Mouse (Mus musculus): ENCODE data around the gene Phka2. TPM values are rescaled to one million over a fixed set of nuclear protein-coding genes. Genes with fewer than 3 reads are reported as not detected.

Gene Phka2
- polyA plus RNA-seq (2016; fragmentation: Nextera tagmentation; extraction: Ambion mirVana): 18.3 and 18.4 TPM in 2 replicates

GRCm38 (mm10) chrX:160502048-160503041 is at the start of gene Phka2:
Gene Phka2, plus strand, starts transcription at chrX:160502166.
- H3K4me3 ChIP-seq: peak within 1 kb of the TSS; percentile 52
- 0 out of 2 replicates have a peak, but pooled peaks cover 10% of the 10 kb centered on the region for H3K27me3 ChIP-seq
- peaks cover 6% of the 10 kb centered on the region; the same call in 1 of the 2 replicates for H3K4me1 ChIP-seq
- peak within 1 kb of the TSS; percentile 55 for H3K9ac ChIP-seq
- peak within 1 kb of the TSS; percentile 85 for H3K27ac ChIP-seq
- WGBS: 13% methylated on average over 61 of the region's 61 CpGs
- no peaks in the 10 kb centered on the region for H3K36me3 ChIP-seq
- ATAC-seq (ENCODE audit: insufficient number of reproducible peaks, insufficient read depth, low FRiP score, low TSS enrichment): peak; percentile 98
- H3K9me3 ChIP-seq: no peaks in the 10 kb centered on the region
- peak within 1 kb of the TSS; percentile 53 for H3K4me2 ChIP-seq (replicated peaks)

GRCm38 (mm10) chrX:160455686-160456085 is 46.3 kb upstream of the Phka2 start:
- WGBS: 67% methylated on average over 5 of the region's 5 CpGs

GRCm38 (mm10) chrX:160471257-160471786 is 30.6 kb upstream of the Phka2 start:
- no peak for ATAC-seq (ENCODE audit: insufficient number of reproducible peaks, insufficient read depth, low FRiP score, low TSS enrichment)
- 76% methylated on average over 3 of the region's 3 CpGs for WGBS

More at GRCm38 (mm10) chrX:160455686-160456085, 46.3 kb upstream of the Phka2 start:
- Histone ChIP-seq H3K36me3 (no peaks in the 10 kb centered on the region), H3K4me1 (no peaks in the 10 kb centered on the region), H3K27ac (no peak overlapping the region), H3K4me2 (replicated peaks) (no peak overlapping the region), H3K9me3 (no peaks in the 10 kb centered on the region), H3K4me3 (no peak overlapping the region), H3K9ac (no peak overlapping the region), H3K27me3 (0 out of 2 replicates have a peak, but pooled peaks cover 3% of the 10 kb centered on the region)
- no peak for ATAC-seq (ENCODE audit: insufficient number of reproducible peaks, insufficient read depth, low FRiP score, low TSS enrichment)

DNA sequence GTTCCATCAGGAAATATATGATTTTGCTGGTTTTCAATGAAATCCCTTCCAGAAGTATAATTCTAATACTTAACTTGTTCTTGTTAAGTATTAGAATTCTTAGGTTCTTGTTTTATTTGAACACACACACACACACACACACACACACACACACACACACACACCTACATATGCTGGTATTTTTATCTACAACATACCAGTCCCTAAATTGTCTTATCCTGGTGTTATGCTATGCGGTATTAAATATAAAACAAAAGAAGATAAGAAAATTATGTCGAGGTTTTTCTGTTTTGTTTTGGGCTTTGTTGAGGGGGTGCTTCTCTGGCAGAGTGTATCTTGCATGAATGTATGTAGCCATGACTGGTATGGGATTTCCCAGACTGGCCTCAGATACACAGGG is 12.2 kb upstream of the Phka2 start:
- Histone ChIP-seq H3K4me2 (replicated peaks) (no peak overlapping the region), H3K36me3 (no peaks in the 10 kb centered on the region), H3K9me3 (no peaks in the 10 kb centered on the region), H3K27me3 (peaks cover 8% of the 10 kb centered on the region; the same call in 1 of the 2 replicates), H3K27ac (no peak overlapping the region), H3K4me3 (no peak overlapping the region), H3K4me1 (no peaks in the 10 kb centered on the region), H3K9ac (no peak overlapping the region)
- ATAC-seq (ENCODE audit: insufficient number of reproducible peaks, insufficient read depth, low FRiP score, low TSS enrichment): no peak
- WGBS: 82% methylated on average over 2 of the region's 2 CpGs

More at GRCm38 (mm10) chrX:160471257-160471786, 30.6 kb upstream of the Phka2 start:
- Histone ChIP-seq H3K4me2 (replicated peaks) (no peak overlapping the region), H3K4me3 (no peak overlapping the region), H3K4me1 (no peaks in the 10 kb centered on the region), H3K27me3 (no peaks in the 10 kb centered on the region), H3K27ac (no peak overlapping the region), H3K9me3 (no peaks in the 10 kb centered on the region), H3K9ac (no peak overlapping the region), H3K36me3 (no peaks in the 10 kb centered on the region)

- Histone ChIP-seq H3K36me3 (no peaks in the 10 kb centered on the region), H3K27me3 (peaks cover 12% of the 10 kb centered on the region; the same call in 1 of the 2 replicates), H3K9me3 (no peaks in the 10 kb centered on the region), H3K4me3 (no peak overlapping the region), H3K4me1 (no peaks in the 10 kb centered on the region), H3K27ac (no peak overlapping the region), H3K9ac (no peak overlapping the region), H3K4me2 (replicated peaks) (no peak overlapping the region)
- 67% methylated on average over 2 of the region's 3 CpGs for WGBS
- no peak for ATAC-seq (ENCODE audit: insufficient number of reproducible peaks, insufficient read depth, low FRiP score, low TSS enrichment)
Measured at GRCm38 (mm10) chrX:160494333-160494732, 7.6 kb upstream of the Phka2 start.

DNA sequence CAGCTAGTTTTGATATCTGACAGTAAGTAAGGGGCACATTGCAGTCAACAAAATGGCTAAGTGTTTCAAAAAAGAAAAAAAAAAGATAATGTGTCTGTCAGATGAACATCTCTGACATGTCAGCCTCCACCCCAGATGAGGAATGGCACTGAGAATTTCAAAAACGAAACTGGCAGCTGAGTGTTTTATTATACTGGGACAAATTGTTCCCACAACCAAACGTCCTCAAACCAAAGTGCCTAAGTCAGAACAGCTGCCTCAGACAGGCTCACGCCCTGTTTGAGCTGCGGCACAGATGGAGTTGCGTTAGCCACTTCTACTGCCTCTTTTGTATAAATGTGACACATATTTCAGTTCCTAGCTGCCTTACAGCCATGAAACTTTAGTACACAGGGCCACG is 7.0 kb upstream of the Phka2 start:
- H3K4me2 ChIP-seq (replicated peaks): no peak overlapping the region
- H3K4me1 ChIP-seq: no peaks in the 10 kb centered on the region
- H3K27me3 ChIP-seq: peaks cover 12% of the 10 kb centered on the region; the same call in 1 of the 2 replicates
- H3K4me3 ChIP-seq: no peak overlapping the region
- H3K9ac ChIP-seq: no peak overlapping the region
- no peak overlapping the region for H3K27ac ChIP-seq
- no peaks in the 10 kb centered on the region for H3K9me3 ChIP-seq
- no peaks in the 10 kb centered on the region for H3K36me3 ChIP-seq
- no peak for ATAC-seq (ENCODE audit: insufficient number of reproducible peaks, insufficient read depth, low FRiP score, low TSS enrichment)
- 69% methylated on average over 6 of the region's 6 CpGs for WGBS

DNA sequence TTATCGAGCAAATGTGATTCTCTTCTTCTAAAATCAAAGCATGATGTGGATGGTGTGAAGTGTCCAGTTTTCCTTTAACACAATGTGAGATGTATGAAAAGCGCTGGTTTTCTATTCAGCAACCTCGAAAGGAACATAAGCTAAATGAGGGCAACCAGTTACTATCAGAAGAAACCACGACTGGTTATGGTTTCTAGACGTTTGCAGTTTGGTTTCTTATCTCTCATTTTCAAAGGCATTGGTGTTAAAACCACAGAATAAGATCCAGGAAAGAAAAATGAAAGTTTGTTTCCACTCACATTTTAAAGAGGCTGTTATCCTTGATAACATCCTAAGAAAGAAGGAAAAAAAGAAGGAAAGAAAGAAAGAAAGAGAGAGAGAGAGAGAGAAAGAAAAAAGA is 5.5 kb upstream of the Phka2 start:
- Histone ChIP-seq H3K27me3 (peaks cover 9% of the 10 kb centered on the region; the same call in 1 of the 2 replicates), H3K4me2 (replicated peaks) (no peak overlapping the region), H3K9ac (no peak overlapping the region), H3K9me3 (no peaks in the 10 kb centered on the region), H3K27ac (no peak overlapping the region), H3K4me3 (no peak overlapping the region), H3K36me3 (no peaks in the 10 kb centered on the region), H3K4me1 (no peaks in the 10 kb centered on the region)
- no peak for ATAC-seq (ENCODE audit: insufficient number of reproducible peaks, insufficient read depth, low FRiP score, low TSS enrichment)
- WGBS: 72% methylated on average over 5 of the region's 5 CpGs

- H3K4me3 ChIP-seq: no peak overlapping the region
- H3K4me1 ChIP-seq: peaks cover 6% of the 10 kb centered on the region; the same call in 1 of the 2 replicates
- H3K36me3 ChIP-seq: no peaks in the 10 kb centered on the region
- H3K4me2 ChIP-seq (replicated peaks): no peak overlapping the region
- no peaks in the 10 kb centered on the region for H3K9me3 ChIP-seq
- 83% methylated on average over 3 of the region's 3 CpGs for WGBS
- no peak overlapping the region for H3K9ac ChIP-seq
- H3K27ac ChIP-seq: no peak overlapping the region
- 0 out of 2 replicates have a peak, but pooled peaks cover 13% of the 10 kb centered on the region for H3K27me3 ChIP-seq
- ATAC-seq (ENCODE audit: insufficient number of reproducible peaks, insufficient read depth, low FRiP score, low TSS enrichment): no peak
Measured at GRCm38 (mm10) chrX:160501095-160501494, 871 bp upstream of the Phka2 start.

GRCm38 (mm10) chrX:160501687-160502047 is 299 bp upstream of the Phka2 start:
- H3K4me2 ChIP-seq (replicated peaks): peak overlapping the region; percentile 38
- 0 out of 2 replicates have a peak overlapping the region, but pooled peaks have one; percentile 55 for H3K9ac ChIP-seq
- peak; percentile 79 for ATAC-seq (ENCODE audit: insufficient number of reproducible peaks, insufficient read depth, low FRiP score, low TSS enrichment)

DNA sequence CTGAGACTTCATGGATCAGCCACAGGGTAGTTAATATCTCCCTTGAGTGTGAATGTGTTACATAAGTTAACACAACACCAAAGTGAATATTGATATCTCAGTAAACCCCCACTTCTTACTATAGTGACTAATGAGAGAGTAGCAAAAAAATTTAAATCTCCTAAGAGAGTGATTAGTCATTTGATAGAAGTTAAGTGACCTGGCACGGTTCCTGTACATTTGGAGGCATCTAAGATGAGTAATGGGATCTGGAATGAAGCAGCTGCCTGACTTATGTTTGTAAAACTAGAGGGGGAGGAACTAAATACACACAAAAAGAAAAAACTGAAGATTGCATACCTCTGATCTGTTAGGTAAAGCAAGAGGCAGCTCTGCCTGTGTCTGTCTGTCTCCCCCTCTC is 7.1 kb downstream of the Phka2 start:
- no peak for ATAC-seq (ENCODE audit: insufficient number of reproducible peaks, insufficient read depth, low FRiP score, low TSS enrichment)

More at GRCm38 (mm10) chrX:160501687-160502047, 299 bp upstream of the Phka2 start:
- WGBS: 13% methylated on average over 12 of the region's 12 CpGs
- H3K27me3 ChIP-seq: 0 out of 2 replicates have a peak, but pooled peaks cover 10% of the 10 kb centered on the region
- H3K4me3 ChIP-seq: peak overlapping the region; percentile 52
- H3K4me1 ChIP-seq: peaks cover 6% of the 10 kb centered on the region; the same call in 1 of the 2 replicates
- no peaks in the 10 kb centered on the region for H3K36me3 ChIP-seq
- H3K9me3 ChIP-seq: no peaks in the 10 kb centered on the region
- no peak overlapping the region for H3K27ac ChIP-seq

DNA sequence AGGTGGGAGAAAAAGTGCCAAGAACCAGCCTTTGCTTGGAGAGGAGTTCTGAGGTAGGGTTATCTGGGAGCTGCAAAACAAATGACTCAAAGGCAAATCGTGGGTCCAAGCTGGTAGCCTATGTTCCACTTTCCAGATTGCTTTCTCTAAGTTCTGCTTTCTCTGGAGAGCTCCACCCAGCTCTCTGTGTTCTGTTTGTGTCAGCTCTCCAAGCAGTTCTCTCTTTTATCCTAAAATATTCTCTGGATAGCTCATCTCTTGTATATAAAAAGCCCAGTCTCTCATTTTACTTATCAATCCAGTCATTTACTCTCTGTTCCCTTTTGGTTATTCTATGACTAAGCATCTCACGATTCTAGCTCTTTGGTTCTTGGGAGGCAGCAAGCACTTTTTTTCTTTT is 8.2 kb downstream of the Phka2 start:
- H3K4me2 ChIP-seq (replicated peaks): no peak overlapping the region
- no peaks in the 10 kb centered on the region for H3K9me3 ChIP-seq
- no peak for ATAC-seq (ENCODE audit: insufficient number of reproducible peaks, insufficient read depth, low FRiP score, low TSS enrichment)
- H3K4me1 ChIP-seq: no peaks in the 10 kb centered on the region
- H3K4me3 ChIP-seq: no peak overlapping the region
- no peaks in the 10 kb centered on the region for H3K27me3 ChIP-seq
- 73% methylated on average over 2 of the region's 2 CpGs for WGBS
- no peak overlapping the region for H3K9ac ChIP-seq
- no peak overlapping the region for H3K27ac ChIP-seq
- no peaks in the 10 kb centered on the region for H3K36me3 ChIP-seq

More for the DNA sequence above, 7.1 kb downstream of the Phka2 start:
- Histone ChIP-seq H3K4me3 (no peak overlapping the region), H3K9me3 (no peaks in the 10 kb centered on the region), H3K27me3 (no peaks in the 10 kb centered on the region), H3K36me3 (no peaks in the 10 kb centered on the region), H3K4me2 (replicated peaks) (no peak overlapping the region), H3K27ac (no peak overlapping the region), H3K9ac (no peak overlapping the region), H3K4me1 (no peaks in the 10 kb centered on the region)
- 48% methylated on average over 1 of the region's 1 CpGs for WGBS
